Mouse (Mus musculus): ENCODE results near the gene Reps1. TPM values are rescaled to one million over a fixed set of nuclear protein-coding genes. Genes with fewer than 3 reads are reported as not detected.

Reps1 gene
- 85.6 and 86.1 TPM in 2 replicates for polyA plus RNA-seq (2012; rRNA removed)

- TF ChIP-seq POLR2A (IDR thresholded peaks at IDR 0.05; ENCODE audit: borderline replicate concordance, extremely low read depth, insufficient read depth, insufficient read length, poor library complexity, severe bottlenecking) (peak; percentile 22; the same call in 1 of the 2 replicates), CTCF (IDR thresholded peaks at IDR 0.05; ENCODE audit: borderline replicate concordance, extremely low read depth, insufficient read depth, insufficient read length) (no peak)
- peak; percentile 74 for DNase-seq (ENCODE audit: low read depth)
These were observed at the start of gene Reps1 for GRCm38 (mm10) chr10:18055696-18056390. Reps1 (plus strand) TSS chr10:18055861.

GRCm38 (mm10) chr10:18006756-18007155 is 48.9 kb upstream of the Reps1 start:
- TF ChIP-seq POLR2A (IDR thresholded peaks at IDR 0.05; ENCODE audit: borderline replicate concordance, extremely low read depth, insufficient read depth, insufficient read length, poor library complexity, severe bottlenecking) (no peak), CTCF (IDR thresholded peaks at IDR 0.05; ENCODE audit: borderline replicate concordance, extremely low read depth, insufficient read depth, insufficient read length) (no peak)

DNA sequence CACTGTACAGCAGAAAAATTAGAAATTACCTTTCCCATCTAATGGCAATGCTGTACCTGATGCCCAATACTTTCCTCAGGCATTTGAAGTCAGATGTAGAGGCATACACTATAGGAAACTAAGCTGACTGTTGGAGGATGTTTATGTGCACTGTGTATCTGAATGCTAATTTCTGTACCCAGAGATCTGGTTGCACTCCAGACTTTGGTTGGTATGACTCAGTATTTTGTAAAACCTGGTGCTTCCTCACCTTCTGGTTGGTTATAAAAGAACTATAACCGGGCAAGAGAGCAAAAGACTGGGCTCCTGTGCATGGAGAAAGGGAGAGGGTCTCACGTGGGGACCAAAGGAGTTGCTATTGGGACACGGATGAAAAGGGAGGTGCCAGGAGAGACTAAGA is 48.4 kb upstream of the Reps1 start:
- no peak for DNase-seq (ENCODE audit: low read depth)
- TF ChIP-seq CTCF (IDR thresholded peaks at IDR 0.05; ENCODE audit: borderline replicate concordance, extremely low read depth, insufficient read depth, insufficient read length), result no peak
- no peak for TF ChIP-seq POLR2A (IDR thresholded peaks at IDR 0.05; ENCODE audit: borderline replicate concordance, extremely low read depth, insufficient read depth, insufficient read length, poor library complexity, severe bottlenecking)

More at GRCm38 (mm10) chr10:18006756-18007155, 48.9 kb upstream of the Reps1 start:
- no peak for DNase-seq (ENCODE audit: low read depth)

- no peak for TF ChIP-seq POLR2A (IDR thresholded peaks at IDR 0.05; ENCODE audit: borderline replicate concordance, extremely low read depth, insufficient read depth, insufficient read length, poor library complexity, severe bottlenecking)
- no peak for TF ChIP-seq CTCF (IDR thresholded peaks at IDR 0.05; ENCODE audit: borderline replicate concordance, extremely low read depth, insufficient read depth, insufficient read length)
- no peak for DNase-seq (ENCODE audit: low read depth)
These were observed 47.5 kb upstream of the Reps1 start for GRCm38 (mm10) chr10:18008118-18008517.

GRCm38 (mm10) chr10:18009744-18010143 is 45.9 kb upstream of the Reps1 start:
- no peak for DNase-seq (ENCODE audit: low read depth)
- TF ChIP-seq POLR2A (IDR thresholded peaks at IDR 0.05; ENCODE audit: borderline replicate concordance, extremely low read depth, insufficient read depth, insufficient read length, poor library complexity, severe bottlenecking) (no peak), CTCF (IDR thresholded peaks at IDR 0.05; ENCODE audit: borderline replicate concordance, extremely low read depth, insufficient read depth, insufficient read length) (no peak)

DNA sequence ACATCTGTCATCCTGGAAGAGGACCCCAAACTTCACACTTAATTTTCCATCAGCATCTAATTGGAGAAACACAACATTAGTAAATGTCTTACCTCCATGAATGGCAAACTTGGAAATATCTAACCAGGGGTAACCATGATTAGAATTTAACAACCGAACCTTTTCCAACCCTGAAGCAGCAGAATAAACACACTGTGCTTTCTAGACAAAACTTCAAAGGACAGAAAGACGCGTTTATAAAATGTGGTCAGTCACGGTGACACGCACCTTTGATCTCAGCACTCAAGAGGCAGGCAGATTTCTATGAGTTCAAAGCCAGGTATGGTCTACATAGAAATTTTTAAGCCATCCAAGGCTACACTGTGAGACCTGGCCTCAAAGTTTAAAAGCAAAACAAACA is 43.9 kb upstream of the Reps1 start:
- TF ChIP-seq CTCF (IDR thresholded peaks at IDR 0.05; ENCODE audit: borderline replicate concordance, extremely low read depth, insufficient read depth, insufficient read length) (no peak), POLR2A (IDR thresholded peaks at IDR 0.05; ENCODE audit: borderline replicate concordance, extremely low read depth, insufficient read depth, insufficient read length, poor library complexity, severe bottlenecking) (no peak)
- DNase-seq (ENCODE audit: low read depth), result no peak

- peak; percentile 86 for DNase-seq (ENCODE audit: low read depth)
- 0 out of 2 replicates have a peak, but pooled peaks have one; percentile 7 for TF ChIP-seq POLR2A (IDR thresholded peaks at IDR 0.05; ENCODE audit: borderline replicate concordance, extremely low read depth, insufficient read depth, insufficient read length, poor library complexity, severe bottlenecking)
- no peak for TF ChIP-seq CTCF (IDR thresholded peaks at IDR 0.05; ENCODE audit: borderline replicate concordance, extremely low read depth, insufficient read depth, insufficient read length)
These were observed 35.2 kb upstream of the Reps1 start for GRCm38 (mm10) chr10:18020443-18020842.

DNA sequence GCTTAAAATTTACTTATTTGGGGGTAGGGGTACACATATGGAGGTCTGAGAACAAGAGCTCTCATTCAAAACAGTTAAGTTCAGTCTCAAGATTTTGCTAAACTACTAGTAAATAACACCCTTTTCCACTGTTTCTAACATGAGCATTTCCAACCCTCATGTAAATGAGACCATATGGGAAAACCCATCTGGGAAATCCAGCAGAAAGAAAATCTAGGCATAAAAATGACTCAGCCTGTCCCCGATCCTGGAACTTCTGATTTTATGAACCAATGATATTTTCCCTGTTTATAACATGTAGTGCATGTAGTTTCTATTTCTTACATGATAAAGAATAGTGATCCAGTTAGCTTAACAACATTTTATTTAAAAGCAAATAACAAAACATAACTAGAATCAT is 34.8 kb upstream of the Reps1 start:
- no peak for TF ChIP-seq CTCF (IDR thresholded peaks at IDR 0.05; ENCODE audit: borderline replicate concordance, extremely low read depth, insufficient read depth, insufficient read length)
- TF ChIP-seq POLR2A (IDR thresholded peaks at IDR 0.05; ENCODE audit: borderline replicate concordance, extremely low read depth, insufficient read depth, insufficient read length, poor library complexity, severe bottlenecking), result no peak
- peak; percentile 70 for DNase-seq (ENCODE audit: low read depth)

DNA sequence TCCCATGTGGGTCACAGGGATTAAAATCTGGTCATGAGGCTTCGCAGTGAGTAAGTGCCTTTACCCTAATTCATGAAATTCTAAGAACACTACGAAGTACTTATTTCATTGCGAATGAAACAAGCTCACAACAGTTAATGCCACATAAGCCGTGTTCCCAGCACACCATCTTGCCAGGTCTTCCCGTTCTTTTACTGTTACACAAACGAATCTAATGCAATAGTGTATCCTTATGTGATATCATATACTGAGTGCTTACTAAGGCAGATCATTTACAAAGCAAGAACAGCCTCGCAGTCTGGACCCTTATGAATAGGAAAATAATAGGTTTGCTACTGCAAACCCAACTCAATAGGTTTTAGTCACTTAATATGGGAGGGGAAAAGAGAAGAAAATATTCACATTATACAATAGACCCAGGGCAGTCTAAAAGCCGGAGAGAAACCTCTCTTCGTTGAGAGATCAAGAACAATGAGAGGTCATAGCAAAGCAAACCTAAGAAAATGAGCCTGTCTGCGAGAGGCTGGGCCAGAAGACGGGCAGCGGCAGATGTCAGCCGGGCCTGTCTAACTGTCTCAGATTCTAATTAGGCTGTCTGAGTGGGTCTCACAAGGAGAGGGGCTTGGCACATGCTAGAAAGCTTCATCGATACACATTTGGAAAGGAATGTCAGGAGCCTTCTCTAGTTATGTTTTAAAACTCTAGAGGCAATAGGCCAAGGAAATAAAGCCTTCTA is 33.9 kb upstream of the Reps1 start:
- DNase-seq (ENCODE audit: low read depth), result peak; percentile 87
- TF ChIP-seq CTCF (IDR thresholded peaks at IDR 0.05; ENCODE audit: borderline replicate concordance, extremely low read depth, insufficient read depth, insufficient read length) (no peak), POLR2A (IDR thresholded peaks at IDR 0.05; ENCODE audit: borderline replicate concordance, extremely low read depth, insufficient read depth, insufficient read length, poor library complexity, severe bottlenecking) (no peak)

DNA sequence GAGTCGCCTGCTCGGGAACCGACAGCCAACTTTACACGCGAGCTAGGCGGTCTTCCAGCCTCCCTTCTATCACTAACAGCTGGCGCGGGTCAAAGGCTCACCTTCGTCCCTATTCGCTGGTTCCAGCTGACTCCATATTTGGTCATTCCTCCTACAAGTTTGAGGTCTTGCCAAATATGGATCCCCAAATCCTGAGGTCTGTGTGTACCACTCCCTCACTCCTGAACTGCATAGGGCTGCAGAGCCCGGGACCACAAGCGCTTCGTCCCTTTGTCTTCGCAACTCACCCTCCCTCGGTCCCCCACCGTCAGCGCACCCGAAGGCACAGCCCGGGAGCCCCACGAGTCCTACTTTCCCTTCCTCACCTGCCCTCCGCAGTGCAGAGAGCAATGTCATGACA is 33.3 kb upstream of the Reps1 start:
- TF ChIP-seq CTCF (IDR thresholded peaks at IDR 0.05; ENCODE audit: borderline replicate concordance, extremely low read depth, insufficient read depth, insufficient read length) (no peak), POLR2A (IDR thresholded peaks at IDR 0.05; ENCODE audit: borderline replicate concordance, extremely low read depth, insufficient read depth, insufficient read length, poor library complexity, severe bottlenecking) (peak; percentile 23; the same call in 1 of the 2 replicates)
- DNase-seq (ENCODE audit: low read depth), result peak; percentile 85

GRCm38 (mm10) chr10:18022741-18023347 is 32.8 kb upstream of the Reps1 start, which contains the start of gene Abracl:
Abracl (minus strand) TSS chr10:18023288.
- DNase-seq (ENCODE audit: low read depth), result peak; percentile 91
- TF ChIP-seq CTCF (IDR thresholded peaks at IDR 0.05; ENCODE audit: borderline replicate concordance, extremely low read depth, insufficient read depth, insufficient read length) (peak; percentile 35; the same call in 1 of the 2 replicates), POLR2A (IDR thresholded peaks at IDR 0.05; ENCODE audit: borderline replicate concordance, extremely low read depth, insufficient read depth, insufficient read length, poor library complexity, severe bottlenecking) (peak; percentile 8; the same call in 1 of the 2 replicates)
